Mouse (Mus musculus) cortical plate, adult 2 months (tissue): ENCODE measurements at regions not wholly inside any gene's neighbourhood (a gene's known extent, or its start where the extent isn't known, plus 50 kb on each side); places are given as distances from the start of the nearest gene placed in this dataset.
"Not testable (repeated sequence)": the region's sequence is repeated elsewhere in the genome, so short reads cannot be mapped to it uniquely, and the experiment has no call there.

Experiments used
- CTCF ChIP-seq: fragments of 200-500 bp; IDR thresholded peaks from 2 replicates; pipeline ENCODE4 v1.5.1; 2011; ENCODE audit warnings: mild to moderate bottlenecking, control low read depth, low read length; ENCODE audit not compliant: insufficient read depth; ENCODE audit errors: extremely low read depth
- POLR2A ChIP-seq: fragments of 200-500 bp; IDR thresholded peaks from 2 replicates; pipeline ENCODE4 v1.6.1; 2011; ENCODE audit warnings: mild to moderate bottlenecking, low read length, control low read depth; ENCODE audit not compliant: insufficient read depth; ENCODE audit errors: extremely low read depth

- TF ChIP-seq CTCF: peak; percentile 32
- not testable (repeated sequence) for TF ChIP-seq POLR2A
Measured at GRCm38 (mm10) chr13:73087815-73088214, 172.5 kb upstream of the Irx4 start.
